Mouse (Mus musculus) forebrain, embryonic 13.5 days (tissue): ENCODE results near the gene Csrp3. TPM values are rescaled to one million over a fixed set of nuclear protein-coding genes. Genes with fewer than 3 reads are reported as not detected.

Source experiments
- ATAC-seq: fragments of 200-750 bp; cut with Nextera tagmentation; 2 replicates; pipeline ENCODE4 v1.8.0; 2017
- H3K27ac ChIP-seq: fragments of 300-500 bp; sonication (generic); 2 replicates; pipeline ENCODE4 v1.5.1; 2015; ENCODE audit warnings: inconsistent platforms, mild to moderate bottlenecking, moderate library complexity
- H3K27me3 ChIP-seq: fragments of 300-500 bp; sonication (generic); 2 replicates; pipeline ENCODE4 v1.6.1; 2015; ENCODE audit warnings: mild to moderate bottlenecking, inconsistent platforms
- H3K36me3 ChIP-seq: fragments of 300-500 bp; sonication (generic); 2 replicates; pipeline ENCODE4 v1.6.1; 2015; ENCODE audit warnings: mild to moderate bottlenecking, inconsistent platforms; ENCODE audit not compliant: poor library complexity, severe bottlenecking
- H3K4me1 ChIP-seq: fragments of 300-500 bp; sonication (generic); 2 replicates; pipeline ENCODE4 v1.6.1; 2015; ENCODE audit warnings: inconsistent platforms
- H3K4me2 ChIP-seq: fragments of 300-500 bp; sonication (generic); 2 replicates; pipeline ENCODE4 v1.6.1; 2015; ENCODE audit warnings: inconsistent platforms, mild to moderate bottlenecking, moderate library complexity
- H3K4me3 ChIP-seq: fragments of 300-500 bp; sonication (generic); 2 replicates; pipeline ENCODE4 v1.5.1; 2015; ENCODE audit warnings: mild to moderate bottlenecking, inconsistent platforms
- H3K9ac ChIP-seq: fragments of 300-500 bp; sonication (generic); 2 replicates; pipeline ENCODE4 v1.6.1; 2015; ENCODE audit warnings: mild to moderate bottlenecking, inconsistent platforms
- H3K9me3 ChIP-seq: fragments of 300-500 bp; sonication (generic); replicated peaks from 2 replicates; pipeline ENCODE4 v1.6.1; 2016; ENCODE audit warnings: inconsistent platforms
- WGBS: fragments of 180-500 bp; shearing (Covaris S2); methylation state at CpG from one replicate; pipeline ENCODE4 v1.1.7; 2015; 5-methylcytosine and 5-hydroxymethylcytosine counted together
- polyA plus RNA-seq: library from polyadenylated mRNA; unstranded; fragments of >200 nt; fragmentation: Nextera tagmentation; extraction: Ambion mirVana; gene quantifications from 2 replicates; pipeline ENCODE4 v1.2.1, GENCODE M21; 2015

Gene Csrp3
- 0.77 TPM in 1 of 2 replicates, not detected in the other for polyA plus RNA-seq

- no peak for ATAC-seq
- Histone ChIP-seq H3K27me3 (no peaks in the 10 kb centered on the region), H3K4me3 (no peak within 1 kb of the TSS), H3K36me3 (no peaks in the 10 kb centered on the region), H3K27ac (no peak within 1 kb of the TSS), H3K4me2 (no peak within 1 kb of the TSS), H3K9ac (no peak within 1 kb of the TSS), H3K4me1 (no peaks in the 10 kb centered on the region), H3K9me3 (no peaks in the 10 kb centered on the region)
- 45% methylated on average over 11 of the region's 11 CpGs for WGBS
Measured at GRCm38 (mm10) chr7:48847820-48848650, at the start of gene Csrp3. TSS of gene Csrp3 (minus strand) at chr7:48848033.

GRCm38 (mm10) chr7:48896051-48896450 is 48.2 kb upstream of the Csrp3 start:
- peaks cover 27% of the 10 kb centered on the region for H3K4me1 ChIP-seq
- peaks cover 70% of the 10 kb centered on the region for H3K27me3 ChIP-seq
- H3K4me2 ChIP-seq, result no peak overlapping the region
- H3K9ac ChIP-seq, result no peak overlapping the region
- H3K4me3 ChIP-seq, result no peak overlapping the region
- no peak overlapping the region for H3K27ac ChIP-seq
- no peaks in the 10 kb centered on the region for H3K9me3 ChIP-seq
- H3K36me3 ChIP-seq, result no peaks in the 10 kb centered on the region
- 90% methylated on average over 4 of the region's 4 CpGs for whole genome bisulfite sequencing
- ATAC-seq, result no peak

DNA sequence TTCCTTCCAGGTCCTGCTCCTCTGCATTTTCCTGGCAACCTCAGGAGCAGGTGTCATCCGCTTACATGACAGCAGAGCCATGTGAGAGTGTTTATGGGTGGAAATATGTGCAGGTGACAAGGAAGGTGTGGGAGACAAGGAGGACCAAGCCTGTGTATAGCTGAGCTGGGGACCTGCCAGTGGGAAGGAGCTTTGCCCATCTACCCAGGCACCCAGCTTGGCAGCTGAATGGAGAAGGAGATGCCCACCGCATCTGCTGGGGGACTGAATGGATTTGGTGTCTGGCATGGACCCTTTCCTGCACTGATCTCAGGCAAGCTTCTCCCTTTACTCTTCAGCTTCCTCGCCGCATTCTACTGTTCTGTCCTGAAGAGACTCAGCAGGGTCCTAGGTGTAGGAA is 47.6 kb upstream of the Csrp3 start:
- H3K27ac ChIP-seq, result no peak overlapping the region
- peaks cover 68% of the 10 kb centered on the region for H3K27me3 ChIP-seq
- peaks cover 33% of the 10 kb centered on the region for H3K4me1 ChIP-seq
- H3K4me2 ChIP-seq, result no peak overlapping the region
- no peaks in the 10 kb centered on the region for H3K9me3 ChIP-seq
- no peak overlapping the region for H3K4me3 ChIP-seq
- no peak for ATAC-seq
- 87% methylated on average over 4 of the region's 4 CpGs for WGBS
- no peak overlapping the region for H3K9ac ChIP-seq
- no peaks in the 10 kb centered on the region for H3K36me3 ChIP-seq

GRCm38 (mm10) chr7:48894763-48895162 is 46.9 kb upstream of the Csrp3 start:
- H3K4me1 ChIP-seq, result peaks cover 35% of the 10 kb centered on the region
- H3K36me3 ChIP-seq, result no peaks in the 10 kb centered on the region
- WGBS, result 81% methylated on average over 6 of the region's 6 CpGs
- no peak overlapping the region for H3K9ac ChIP-seq
- peaks cover 64% of the 10 kb centered on the region for H3K27me3 ChIP-seq
- H3K4me3 ChIP-seq, result no peak overlapping the region
- ATAC-seq, result no peak
- H3K27ac ChIP-seq, result no peak overlapping the region
- H3K4me2 ChIP-seq, result no peak overlapping the region
- H3K9me3 ChIP-seq, result no peaks in the 10 kb centered on the region

DNA sequence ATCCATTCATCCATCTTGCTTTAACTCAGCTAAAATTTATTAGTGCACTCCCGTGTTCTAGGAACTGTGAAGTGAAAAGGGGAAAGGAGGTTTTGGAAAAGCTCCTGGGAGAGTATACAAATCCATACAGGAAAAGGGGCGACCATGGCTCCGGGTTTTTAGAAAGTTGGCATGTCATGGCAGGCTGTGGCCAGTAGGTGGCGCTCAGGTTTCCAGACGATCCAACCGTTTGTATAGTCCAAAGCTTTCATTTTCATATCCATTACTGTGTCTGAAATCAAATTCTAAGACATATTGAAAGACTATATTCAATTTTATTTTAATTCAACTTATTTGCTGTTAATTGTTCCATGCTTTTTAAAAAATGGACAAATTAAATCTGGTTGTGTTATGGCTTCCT is 46.3 kb upstream of the Csrp3 start:
- Histone ChIP-seq H3K4me1 (peaks cover 35% of the 10 kb centered on the region), H3K36me3 (no peaks in the 10 kb centered on the region), H3K27ac (no peak overlapping the region), H3K27me3 (peaks cover 58% of the 10 kb centered on the region), H3K4me2 (no peak overlapping the region), H3K9ac (no peak overlapping the region), H3K9me3 (no peaks in the 10 kb centered on the region), H3K4me3 (no peak overlapping the region)
- no peak for ATAC-seq
- under 1% methylated on average over 6 of the region's 6 CpGs for WGBS

DNA sequence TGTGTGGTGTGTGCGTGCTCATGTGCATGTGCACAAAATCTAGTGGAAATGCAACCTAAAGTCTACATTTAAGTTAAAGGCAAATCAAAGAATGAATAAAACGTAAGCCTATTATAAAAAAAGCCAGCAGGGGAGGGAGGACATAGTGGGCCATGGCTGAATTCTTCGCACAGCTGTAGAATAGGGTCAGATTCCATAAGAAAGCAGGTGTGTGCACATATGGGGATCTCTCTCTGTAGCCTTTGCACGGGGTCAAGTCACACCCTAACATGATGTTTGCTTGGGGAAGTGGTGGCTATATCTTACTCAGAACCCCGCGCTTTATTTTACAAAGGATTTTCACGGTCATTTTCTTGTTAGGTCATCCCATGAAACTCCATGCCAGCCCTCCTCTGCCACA is 45.3 kb upstream of the Csrp3 start:
- no peaks in the 10 kb centered on the region for H3K36me3 ChIP-seq
- H3K27me3 ChIP-seq, result peaks cover 58% of the 10 kb centered on the region
- H3K27ac ChIP-seq, result no peak overlapping the region
- H3K4me1 ChIP-seq, result peaks cover 27% of the 10 kb centered on the region
- ATAC-seq, result no peak
- no peak overlapping the region for H3K4me3 ChIP-seq
- H3K9ac ChIP-seq, result no peak overlapping the region
- no peaks in the 10 kb centered on the region for H3K9me3 ChIP-seq
- WGBS, result 90% methylated on average over 7 of the region's 7 CpGs
- no peak overlapping the region for H3K4me2 ChIP-seq

GRCm38 (mm10) chr7:48891029-48891428 is 43.2 kb upstream of the Csrp3 start:
- no peak overlapping the region for H3K4me3 ChIP-seq
- peaks cover 55% of the 10 kb centered on the region for H3K27me3 ChIP-seq
- no peak; the same call in 1 of the 2 replicates for ATAC-seq
- no peaks in the 10 kb centered on the region for H3K9me3 ChIP-seq
- no peak overlapping the region; the same call in 1 of the 2 replicates for H3K4me2 ChIP-seq
- WGBS, result 25% methylated on average over 5 of the region's 5 CpGs
- H3K4me1 ChIP-seq, result peaks cover 13% of the 10 kb centered on the region
- H3K9ac ChIP-seq, result no peak overlapping the region
- no peaks in the 10 kb centered on the region for H3K36me3 ChIP-seq
- no peak overlapping the region for H3K27ac ChIP-seq

DNA sequence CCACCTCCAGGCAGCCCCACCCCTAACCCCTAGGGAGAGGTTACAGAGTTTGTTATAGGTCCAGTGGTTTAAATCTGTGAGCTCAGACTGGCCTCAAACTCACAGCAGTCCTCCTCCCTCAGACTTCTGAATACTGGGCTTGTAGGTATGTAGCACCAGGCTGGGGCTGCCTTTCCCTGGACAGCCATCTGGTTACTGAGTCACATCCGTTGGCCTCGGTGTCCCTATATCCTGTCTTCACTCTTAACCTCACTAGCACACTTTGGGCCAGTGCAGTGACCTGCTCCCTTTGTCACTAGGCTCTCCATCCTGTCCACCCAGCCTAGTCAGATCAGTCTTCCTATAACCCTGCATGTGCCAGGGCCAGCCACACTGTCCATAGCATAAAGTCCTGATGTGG is 40.9 kb upstream of the Csrp3 start:
- peaks cover 56% of the 10 kb centered on the region for H3K27me3 ChIP-seq
- H3K36me3 ChIP-seq, result no peaks in the 10 kb centered on the region
- no peak overlapping the region for H3K27ac ChIP-seq
- H3K4me3 ChIP-seq, result no peak overlapping the region
- no peak for ATAC-seq
- no peak overlapping the region for H3K9ac ChIP-seq
- WGBS, result 77% methylated on average over 2 of the region's 2 CpGs
- H3K9me3 ChIP-seq, result no peaks in the 10 kb centered on the region
- peaks cover 13% of the 10 kb centered on the region for H3K4me1 ChIP-seq
- no peak overlapping the region for H3K4me2 ChIP-seq

DNA sequence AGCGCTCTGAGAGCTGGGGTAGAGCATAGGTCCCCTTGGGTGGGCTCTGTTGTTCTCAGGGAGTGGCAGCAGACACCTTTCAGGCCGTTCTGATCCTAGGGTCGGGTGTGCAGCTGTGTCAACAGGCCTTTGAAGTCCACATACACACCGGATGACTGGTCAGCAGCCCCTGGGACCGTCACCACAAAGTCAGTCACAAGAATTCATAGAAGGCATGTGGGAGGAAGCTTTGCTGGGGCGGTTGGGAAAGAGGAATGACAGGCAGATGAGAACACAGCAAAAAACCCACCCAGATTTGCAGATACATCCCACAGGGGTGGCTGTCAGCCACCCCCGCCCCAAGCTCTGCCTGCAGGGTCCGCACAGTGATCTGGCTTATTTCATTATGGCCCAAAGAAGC is 40.1 kb upstream of the Csrp3 start:
- H3K27me3 ChIP-seq, result peaks cover 57% of the 10 kb centered on the region
- peaks cover 13% of the 10 kb centered on the region for H3K4me1 ChIP-seq
- no peaks in the 10 kb centered on the region for H3K36me3 ChIP-seq
- H3K27ac ChIP-seq, result no peak overlapping the region
- no peak for ATAC-seq
- 61% methylated on average over 8 of the region's 8 CpGs for WGBS
- H3K9ac ChIP-seq, result no peak overlapping the region
- H3K9me3 ChIP-seq, result no peaks in the 10 kb centered on the region
- no peak overlapping the region for H3K4me3 ChIP-seq
- H3K4me2 ChIP-seq, result no peak overlapping the region

DNA sequence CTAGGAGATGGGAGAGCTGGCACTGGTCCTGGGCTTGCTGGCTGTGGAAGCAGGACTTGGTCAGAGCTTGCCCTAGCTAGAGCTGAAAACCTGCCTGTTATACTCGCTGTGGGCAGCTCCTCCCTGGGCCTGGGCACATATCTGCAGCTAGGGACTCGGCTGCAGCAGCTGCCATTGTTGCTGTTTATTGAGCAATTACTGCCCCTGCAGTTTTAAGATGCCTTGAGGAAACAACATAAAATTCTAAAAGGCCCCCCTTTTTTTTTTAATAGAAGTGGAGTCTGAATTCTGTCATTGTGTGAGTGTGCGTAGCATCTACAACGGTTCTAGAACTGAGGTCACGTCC is 36.4 kb upstream of the Csrp3 start:
- Histone ChIP-seq H3K4me1 (peaks cover 19% of the 10 kb centered on the region), H3K9me3 (no peaks in the 10 kb centered on the region), H3K4me3 (no peak overlapping the region), H3K4me2 (no peak overlapping the region), H3K27ac (no peak overlapping the region), H3K36me3 (no peaks in the 10 kb centered on the region), H3K9ac (no peak overlapping the region), H3K27me3 (peaks cover 60% of the 10 kb centered on the region)
- no peak for ATAC-seq
- 76% methylated on average over 5 of the region's 5 CpGs for whole genome bisulfite sequencing

GRCm38 (mm10) chr7:48883525-48884265 is 35.9 kb upstream of the Csrp3 start:
- no peak overlapping the region for H3K9ac ChIP-seq
- H3K27me3 ChIP-seq, result peaks cover 55% of the 10 kb centered on the region
- no peak overlapping the region for H3K27ac ChIP-seq
- H3K4me3 ChIP-seq, result no peak overlapping the region
- peaks cover 22% of the 10 kb centered on the region for H3K4me1 ChIP-seq
- no peaks in the 10 kb centered on the region for H3K9me3 ChIP-seq
- H3K4me2 ChIP-seq, result no peak overlapping the region
- 87% methylated on average over 4 of the region's 4 CpGs for WGBS
- no peak for ATAC-seq
- no peaks in the 10 kb centered on the region for H3K36me3 ChIP-seq

- Histone ChIP-seq H3K4me1 (peaks cover 22% of the 10 kb centered on the region), H3K9ac (peak overlapping the region; percentile 50), H3K4me3 (peak overlapping the region; percentile 72), H3K9me3 (no peaks in the 10 kb centered on the region), H3K4me2 (peak overlapping the region; percentile 96), H3K36me3 (peaks cover 13% of the 10 kb centered on the region), H3K27me3 (peaks cover 41% of the 10 kb centered on the region), H3K27ac (no peak overlapping the region)
- no peak for ATAC-seq
- 3% methylated on average over 28 of the region's 28 CpGs for WGBS
Measured at GRCm38 (mm10) chr7:48881971-48882609, 34.3 kb upstream of the Csrp3 start.
